Mouse (Mus musculus): ENCODE data around the gene Chtf18.

GRCm38 (mm10) chr17:25757691-25758090, 30.5 kb upstream of the Chtf18 start:
- TF ChIP-seq CTCF (IDR thresholded peaks at IDR 0.05; ENCODE audit: extremely low read depth, insufficient read depth, insufficient read length, insufficient replicate concordance) (no peak), POLR2A (IDR thresholded peaks at IDR 0.05; ENCODE audit: low read depth, low read length) (no peak)

All from spleen, adult 2 months (tissue).